Mouse (Mus musculus) T-helper 2 cell (primary cell): Measurements from ENCODE around the gene Msi1.

Source experiments
- in situ Hi-C: fragments of 300-600 bp; cut with MboI, MseI; formaldehyde crosslinking; loops from one replicate; pipeline ENCODE4 v1.15.1; 2025; ENCODE audit warnings: high pct_unique_total_duplicates

Msi1 gene

DNA sequence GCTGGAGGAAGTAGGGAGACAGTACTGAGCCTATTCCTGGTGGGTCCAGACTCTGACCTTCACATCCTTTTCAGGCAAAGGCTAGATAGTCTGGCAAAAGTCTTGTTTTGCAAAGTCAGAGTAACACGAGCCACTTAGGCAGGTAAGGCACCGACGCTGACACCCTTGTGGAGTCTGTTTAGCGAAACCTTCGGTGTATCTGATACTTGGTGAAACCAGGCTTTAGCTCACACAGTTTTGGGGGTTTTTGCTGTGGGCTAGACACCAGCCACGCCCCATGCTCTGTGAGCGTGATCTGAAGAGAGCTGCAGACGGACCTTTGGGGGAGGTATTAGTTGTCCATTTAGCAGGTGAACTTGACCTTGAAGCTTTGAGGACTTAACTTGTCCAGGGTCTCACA lies 3.8 kb downstream of the Msi1 start:
- in situ Hi-C loops = no loop called here

DNA sequence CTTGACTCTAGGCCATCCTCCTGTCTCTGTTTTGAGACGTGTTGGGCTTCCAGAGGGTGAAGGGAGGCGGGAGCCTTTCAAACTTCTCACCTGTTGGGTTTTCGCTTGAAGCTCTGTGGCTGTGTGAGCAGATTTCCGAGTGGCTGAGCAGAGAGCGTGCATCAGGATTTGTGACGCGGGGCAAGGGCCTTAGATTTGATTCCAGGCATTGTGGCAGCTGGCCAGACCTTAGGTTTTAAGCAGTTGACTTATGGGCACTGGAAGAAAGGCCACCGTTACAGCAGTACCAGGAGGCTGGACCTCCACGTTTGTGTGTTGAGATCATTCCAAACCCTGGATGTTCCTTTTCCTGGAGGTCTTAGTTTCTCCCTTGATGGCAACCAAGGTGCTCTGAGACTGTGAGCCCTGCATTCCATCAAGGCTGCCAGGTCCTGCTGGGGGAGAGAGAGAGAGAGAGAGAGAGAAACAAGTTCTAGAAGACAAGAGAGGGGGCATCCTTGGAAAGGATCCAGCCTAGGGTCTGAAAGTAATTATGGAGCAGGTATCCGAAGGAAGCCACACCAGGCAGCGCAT lies 5.0 kb downstream of the Msi1 start:
- in situ Hi-C loops = no loop called here

- in situ Hi-C loops = no loop called here
These were observed 5.7 kb downstream of the Msi1 start for GRCm38 (mm10) chr5:115434853-115435754.

- in situ Hi-C loops = no loop called here
These were observed 6.5 kb downstream of the Msi1 start for GRCm38 (mm10) chr5:115435755-115436379.

DNA sequence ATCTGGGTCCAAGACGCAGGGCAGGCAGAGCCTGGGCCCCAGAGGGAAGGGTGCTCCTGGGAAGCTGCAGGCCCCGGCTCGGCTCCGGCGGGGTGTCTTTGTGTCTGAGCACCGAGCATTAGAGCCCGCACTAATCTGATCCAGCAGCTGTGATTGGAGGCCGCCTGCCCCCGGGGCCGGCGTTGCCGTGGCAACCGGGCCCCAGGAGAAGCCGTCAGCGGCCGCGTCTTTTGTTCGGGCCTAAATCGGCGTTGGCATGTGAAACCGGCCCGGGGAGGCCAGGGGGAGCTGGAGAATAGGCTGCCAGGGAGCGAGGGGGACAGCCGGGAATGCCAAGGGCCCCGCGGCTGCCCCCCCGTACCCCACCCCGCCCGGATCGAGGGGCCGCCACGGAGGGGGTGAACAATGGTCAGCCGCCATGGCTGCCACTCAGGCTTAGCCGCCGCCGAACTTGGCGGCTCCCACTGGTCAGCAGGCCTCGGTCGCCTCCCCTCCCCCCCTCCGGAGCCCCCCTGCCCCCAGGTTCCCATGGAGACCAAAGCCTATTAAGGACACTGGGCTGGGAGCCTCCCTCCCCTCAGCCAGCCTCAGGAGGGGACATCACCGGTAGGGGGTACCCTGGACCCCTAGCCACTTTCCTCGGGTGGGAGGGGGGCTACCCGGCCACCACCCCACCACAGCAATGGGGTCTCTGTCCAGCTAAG lies 7.2 kb downstream of the Msi1 start:
- in situ Hi-C loops = no loop called here

DNA sequence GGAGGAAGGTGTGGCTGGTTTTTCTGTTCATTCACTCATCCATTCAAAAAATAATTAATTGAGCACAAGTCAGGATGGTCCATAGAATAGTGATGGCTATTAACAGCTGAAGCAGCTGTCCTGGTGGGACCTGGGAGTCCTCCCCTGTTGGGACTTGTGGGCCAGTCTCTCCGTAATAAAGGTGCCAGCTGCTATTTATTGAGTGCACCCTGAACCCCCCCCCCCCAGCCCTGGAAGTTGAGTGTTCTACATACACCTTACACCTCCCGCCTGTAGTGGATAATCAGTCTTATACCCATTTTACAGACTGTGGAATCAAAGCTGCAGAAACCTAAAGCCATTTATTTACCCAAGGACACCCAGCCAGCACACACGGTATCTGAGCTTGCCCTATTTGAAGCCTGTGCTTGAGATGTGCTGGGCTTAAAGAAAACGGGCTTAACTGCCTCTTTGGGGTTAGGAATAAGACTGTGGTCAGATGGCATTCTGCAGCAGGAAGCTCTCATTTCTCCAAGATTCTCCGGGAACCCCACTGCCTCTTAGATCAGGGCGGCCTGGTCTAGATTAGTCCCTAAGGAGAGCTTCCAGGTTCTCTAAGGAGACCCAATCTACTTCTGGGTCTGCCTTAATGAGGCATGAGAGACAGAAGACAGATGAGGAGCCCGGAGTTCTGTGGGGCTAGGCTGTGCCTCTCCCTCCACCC lies 8.0 kb downstream of the Msi1 start:
- in situ Hi-C loops = no loop called here

- in situ Hi-C loops = no loop called here
These were observed 8.5 kb downstream of the Msi1 start for GRCm38 (mm10) chr5:115437945-115438315.

GRCm38 (mm10) chr5:115438667-115439066 lies 9.3 kb downstream of the Msi1 start:
- in situ Hi-C loops = no loop called here

- in situ Hi-C loops = loop anchor here (10.0 kb wide), 1 partner anchor 1037 kb away; no protein-coding TSS in a partner anchor
These were observed 11.9 kb downstream of the Msi1 start for GRCm38 (mm10) chr5:115441205-115441849.

DNA sequence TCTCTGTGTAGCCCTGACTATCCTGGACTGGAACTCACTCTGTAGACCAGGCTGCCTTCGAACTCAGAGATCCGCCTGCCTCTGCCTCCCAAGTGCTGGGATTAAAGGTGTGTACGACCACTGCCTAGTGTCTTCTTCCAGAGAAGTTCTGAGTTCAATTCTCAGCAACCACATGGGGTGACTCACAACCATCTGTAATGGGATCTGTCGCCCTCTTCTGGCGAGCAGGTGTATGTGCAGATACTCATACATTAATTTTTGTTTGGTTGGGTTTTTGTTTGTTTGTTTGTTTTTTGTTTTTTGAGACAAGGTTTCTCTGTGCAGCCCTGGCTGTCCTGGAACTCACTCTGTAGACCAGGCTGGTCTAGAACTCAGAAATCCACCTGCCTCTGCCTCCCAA lies 13.3 kb downstream of the Msi1 start:
- in situ Hi-C loops = loop anchor here (10.0 kb wide), 1 partner anchor 1038 kb away; no protein-coding TSS in a partner anchor

DNA sequence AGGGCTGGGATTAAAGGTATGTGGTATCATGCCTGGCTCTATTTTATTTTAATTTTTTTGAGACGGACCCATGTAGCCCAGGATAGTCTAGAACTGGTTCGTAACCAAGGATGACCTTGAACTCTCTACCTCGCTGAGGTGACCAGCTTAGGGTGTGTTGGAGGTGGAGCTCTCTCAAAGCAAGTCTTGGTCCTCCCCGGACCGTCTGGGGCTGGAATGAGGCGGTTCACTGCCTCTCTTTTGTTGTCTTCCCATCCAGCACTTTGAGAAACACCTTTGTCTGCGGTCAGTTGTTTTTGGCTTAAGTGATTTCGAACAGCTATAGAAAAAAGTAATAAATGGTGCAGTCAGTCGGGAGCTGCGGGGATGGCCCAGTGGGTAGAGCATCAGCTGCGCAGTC lies 14.7 kb downstream of the Msi1 start:
- in situ Hi-C loops = loop anchor here (10.0 kb wide), 1 partner anchor 1039 kb away; no protein-coding TSS in a partner anchor

DNA sequence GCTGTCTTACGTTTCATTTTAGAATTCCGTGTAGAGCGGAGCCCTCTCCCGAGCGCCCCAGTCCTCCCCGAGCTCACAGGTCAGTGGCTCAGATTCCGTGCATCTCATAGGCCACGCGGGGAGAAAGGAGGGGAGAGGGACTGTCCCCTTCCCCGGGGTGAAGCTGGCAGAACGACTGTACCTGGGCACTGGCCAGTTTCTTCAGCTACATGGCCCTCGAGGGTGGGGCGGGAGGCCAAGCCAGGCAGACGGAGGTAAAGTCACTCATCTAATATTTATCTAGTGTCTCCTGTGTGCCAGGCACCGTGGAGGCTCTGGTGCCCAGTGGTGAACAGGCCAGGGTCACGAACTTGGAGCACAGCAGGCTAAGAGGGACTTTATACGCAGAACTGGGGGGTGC lies 17.7 kb downstream of the Msi1 start:
- in situ Hi-C loops = loop anchor here (5.0 to 10.0 kb wide), 2 partner anchors 80 to 1042 kb away; no protein-coding TSS in a partner anchor

DNA sequence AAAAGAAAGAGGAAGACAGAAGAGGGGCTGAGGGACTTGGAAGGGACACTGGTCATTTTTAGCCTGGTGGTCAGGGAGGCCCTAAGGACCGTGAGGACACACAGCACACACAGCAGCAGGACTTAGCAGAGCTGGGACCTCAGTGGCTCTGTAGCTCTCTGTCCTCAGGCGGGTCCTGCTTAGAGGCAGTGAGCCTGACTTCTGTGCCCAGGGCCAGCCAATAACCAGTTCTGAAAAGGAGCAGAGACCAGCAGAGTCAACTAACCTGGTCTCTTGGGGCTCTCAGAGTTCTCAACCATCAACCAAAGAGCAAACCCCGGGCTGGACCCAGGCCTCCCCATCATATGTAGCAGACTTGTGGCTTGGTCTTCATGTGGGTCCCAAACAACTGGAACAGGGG lies 19.8 kb downstream of the Msi1 start:
- in situ Hi-C loops = loop anchor here (5.0 to 10.0 kb wide), 2 partner anchors 82 to 1044 kb away; no protein-coding TSS in a partner anchor

DNA sequence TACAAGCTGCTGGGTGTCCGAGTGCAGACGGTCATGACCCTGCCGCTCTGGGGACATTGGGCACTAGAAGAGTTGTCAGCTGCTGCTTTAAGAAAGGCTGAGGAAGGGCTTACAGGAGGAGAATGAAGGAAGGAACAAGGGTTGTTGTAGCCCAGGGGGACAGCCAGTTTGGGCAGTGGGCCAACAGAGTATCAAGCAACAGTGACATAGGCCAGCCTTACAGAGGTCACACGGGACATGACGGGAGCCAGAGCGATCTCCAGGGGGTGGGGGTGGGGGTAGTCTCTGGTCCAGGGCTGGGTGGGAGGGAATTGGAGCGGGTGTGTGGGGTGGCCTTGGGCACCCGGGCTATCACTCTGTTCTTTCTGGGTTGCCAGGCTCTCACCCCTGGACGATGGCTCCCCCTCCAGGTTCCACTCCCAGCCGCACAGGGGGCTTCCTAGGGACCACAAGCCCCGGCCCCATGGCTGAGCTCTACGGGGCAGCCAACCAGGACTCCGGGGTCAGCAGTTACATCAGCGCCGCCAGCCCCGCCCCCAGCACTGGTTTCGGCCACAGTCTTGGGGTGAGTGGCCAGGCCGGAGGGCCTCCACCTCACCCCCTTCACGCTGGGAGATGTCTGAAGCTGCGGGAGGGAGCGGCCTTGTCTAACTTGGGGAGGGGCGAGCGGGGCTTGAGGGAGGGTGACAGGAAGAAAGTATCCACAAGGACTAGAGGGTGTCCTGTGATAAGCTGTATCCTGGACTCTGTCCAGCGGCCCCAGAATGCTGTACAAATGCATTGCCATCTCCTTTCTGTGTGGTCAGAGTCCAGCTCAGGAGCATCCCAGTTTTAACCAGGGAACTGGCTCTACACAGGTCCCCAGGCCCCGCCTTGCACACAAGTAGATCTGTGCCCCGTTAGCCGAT lies 21.3 kb downstream of the Msi1 start:
- in situ Hi-C loops = no loop called here

- in situ Hi-C loops = loop anchor here (5.0 kb wide), 1 partner anchor 67 kb away; no protein-coding TSS in a partner anchor
These were observed 25.2 kb downstream of the Msi1 start for GRCm38 (mm10) chr5:115454422-115455090.

- in situ Hi-C loops = loop anchor here (5.0 kb wide), 1 partner anchor 69 kb away; no protein-coding TSS in a partner anchor
These were observed 26.4 kb downstream of the Msi1 start for GRCm38 (mm10) chr5:115455838-115456237.

DNA sequence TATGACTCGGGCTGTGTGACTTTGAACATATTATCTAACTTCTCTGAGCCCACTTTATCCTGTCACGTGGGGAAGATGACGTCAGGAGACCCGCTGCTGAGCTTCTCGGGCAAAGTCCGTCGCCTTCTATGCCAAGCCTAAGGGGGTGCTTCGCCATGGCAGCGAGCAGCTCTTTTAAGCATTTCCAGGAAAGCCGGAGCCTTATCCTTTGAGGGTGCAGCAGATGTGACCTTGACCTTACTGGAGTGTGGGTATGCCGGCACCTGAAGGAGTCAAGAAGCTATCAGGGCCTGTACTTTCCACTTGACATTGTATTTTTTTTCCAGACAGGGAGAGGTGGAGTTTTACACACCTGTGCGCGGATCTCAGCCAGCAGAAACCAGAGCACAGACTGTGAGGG lies 29.5 kb downstream of the Msi1 start:
- in situ Hi-C loops = loop anchor here (5.0 kb wide), 1 partner anchor 72 kb away; no protein-coding TSS in a partner anchor

DNA sequence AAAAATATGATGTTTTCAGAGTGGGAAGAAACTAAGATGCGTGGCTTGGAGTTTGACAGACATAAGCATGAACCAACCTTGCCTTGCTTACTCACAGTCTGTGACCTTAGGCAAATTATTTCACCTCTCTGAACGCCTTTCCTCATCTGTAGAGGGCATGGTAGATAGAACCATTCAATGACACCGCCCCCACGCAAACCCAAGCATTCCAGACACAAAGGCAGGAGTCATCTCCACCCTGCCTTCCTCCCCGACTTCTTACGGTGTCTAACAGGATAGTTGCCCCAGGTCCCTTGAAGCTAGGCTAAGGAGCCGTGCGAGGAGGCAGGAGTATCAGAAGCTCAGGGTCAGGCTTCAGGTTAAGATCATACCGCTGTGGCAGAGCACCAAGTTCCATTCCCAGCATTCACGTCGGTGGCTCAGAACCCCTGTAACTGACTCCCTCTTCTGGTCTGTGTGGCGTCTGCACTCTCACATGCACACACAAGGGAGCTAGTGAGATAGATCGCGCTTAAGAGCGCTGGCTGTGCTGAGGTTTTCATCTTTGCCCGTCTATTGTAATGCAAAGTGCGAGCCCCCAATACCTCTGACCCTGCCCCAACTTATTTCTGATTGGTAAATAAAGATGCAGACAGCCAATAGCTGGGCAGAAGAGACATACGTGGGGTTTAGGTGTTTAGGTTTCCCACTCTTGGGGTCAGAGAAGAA lies 35.2 kb downstream of the Msi1 start:
- in situ Hi-C loops = no loop called here
